Mouse (Mus musculus): Measurements from ENCODE around the gene Ube2d2b.

Ube2d2b gene

GRCm38 (mm10) chr5:107829998-107830560 lies at the start of gene Ube2d2b:
Ube2d2b (plus strand) TSS chr5:107830099.
- no peak for DNase-seq (ENCODE audit: low spot score in 2 of 2)

- no peak for DNase-seq (ENCODE audit: low spot score in 2 of 2)
Observed at GRCm38 (mm10) chr5:107782360-107782759, 47.5 kb upstream of the Ube2d2b start.

DNA sequence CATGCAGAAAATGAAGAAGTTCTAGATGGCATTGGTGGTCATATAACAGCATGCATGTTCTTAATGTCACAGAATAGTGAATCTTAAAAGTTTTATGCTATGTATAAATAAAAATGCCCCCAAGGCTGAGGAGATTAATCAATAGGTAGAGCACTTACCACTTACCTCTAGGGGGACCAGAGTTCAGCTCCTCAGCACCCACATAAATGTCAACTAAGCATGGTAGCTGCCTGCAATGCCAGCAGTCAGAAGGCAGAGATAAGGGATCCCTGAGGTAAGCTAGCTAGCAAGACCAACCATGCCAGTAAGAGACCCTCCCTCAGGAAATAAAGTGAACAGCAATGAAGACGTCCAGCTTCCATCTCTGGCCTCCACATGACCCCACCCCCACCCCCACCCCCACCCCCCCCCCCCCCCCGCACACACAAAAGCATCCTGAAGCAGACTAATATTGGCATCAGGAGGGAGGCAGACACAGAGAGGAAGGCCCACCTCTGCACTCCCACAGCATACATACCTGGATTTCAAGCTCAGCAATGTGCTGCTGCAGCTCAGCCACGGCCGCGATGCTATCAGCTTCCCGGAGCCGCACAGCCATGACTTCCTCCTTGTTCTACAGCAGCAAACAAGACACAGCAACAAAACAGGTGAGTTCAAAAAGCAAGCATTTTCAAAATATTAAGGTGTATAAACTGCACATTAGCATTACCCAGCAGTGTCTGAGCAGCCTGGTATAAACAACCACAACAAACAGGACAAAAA lies 42.0 kb upstream of the Ube2d2b start:
- no peak for DNase-seq (ENCODE audit: low spot score in 2 of 2)

DNA sequence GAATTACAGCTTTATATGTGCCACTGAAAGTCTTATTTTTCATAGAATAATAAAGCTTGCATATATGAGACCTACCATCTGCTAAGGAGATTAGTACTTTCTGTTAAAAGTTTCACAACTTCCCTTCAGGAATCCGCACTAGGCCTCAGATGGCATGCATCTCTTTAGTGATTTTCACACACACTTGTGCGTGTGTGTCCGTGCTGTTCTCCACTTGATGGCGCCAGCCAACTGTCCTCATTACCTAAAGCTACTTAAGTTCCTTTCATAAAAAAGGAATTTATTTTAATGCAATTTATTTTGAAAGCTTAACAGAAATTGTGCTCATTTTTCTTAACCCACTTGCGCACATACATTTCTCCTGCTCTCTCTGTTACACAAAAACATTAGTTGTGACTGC lies 40.4 kb upstream of the Ube2d2b start:
- DNase-seq (ENCODE audit: low spot score in 2 of 2), result no peak

DNA sequence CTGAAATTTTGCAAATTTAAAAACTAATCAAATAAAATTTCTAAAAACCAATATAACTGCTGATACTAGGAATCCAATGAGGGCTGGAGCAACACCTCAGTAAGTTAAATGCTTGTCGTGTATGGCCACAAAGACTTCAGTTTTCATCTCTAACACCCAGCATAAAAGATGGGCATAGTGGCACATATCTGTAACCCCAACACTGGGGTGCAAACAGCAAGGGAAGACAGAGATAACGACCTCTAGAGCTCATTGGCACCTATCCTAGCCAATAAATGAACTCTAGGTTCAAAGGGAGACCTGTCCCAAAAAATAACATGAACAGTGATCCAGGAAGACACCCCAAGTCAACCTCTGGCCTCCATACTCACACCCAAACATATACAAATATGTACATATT lies 37.9 kb upstream of the Ube2d2b start:
- no peak for DNase-seq (ENCODE audit: low spot score in 2 of 2)

DNA sequence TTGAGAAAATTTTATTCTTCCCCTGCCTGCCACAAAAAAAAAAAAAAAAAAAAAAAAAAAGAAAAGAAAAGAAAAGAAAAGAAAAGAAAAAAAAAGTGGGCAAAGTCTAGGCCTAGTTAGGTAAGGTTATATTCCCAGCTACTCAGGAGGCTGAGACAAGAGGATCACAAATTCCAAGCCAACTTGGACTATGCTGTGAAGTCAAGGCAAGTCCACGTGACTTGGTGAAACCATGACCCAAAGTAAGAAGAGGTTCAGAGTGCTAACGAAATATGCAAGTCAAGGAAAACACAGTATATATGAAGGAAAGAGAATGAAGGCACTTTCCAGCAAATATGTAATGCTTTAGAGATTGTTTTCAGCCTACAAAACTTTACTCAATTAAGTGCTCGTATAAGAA lies 37.4 kb upstream of the Ube2d2b start:
- DNase-seq (ENCODE audit: low spot score in 2 of 2), result no peak

DNA sequence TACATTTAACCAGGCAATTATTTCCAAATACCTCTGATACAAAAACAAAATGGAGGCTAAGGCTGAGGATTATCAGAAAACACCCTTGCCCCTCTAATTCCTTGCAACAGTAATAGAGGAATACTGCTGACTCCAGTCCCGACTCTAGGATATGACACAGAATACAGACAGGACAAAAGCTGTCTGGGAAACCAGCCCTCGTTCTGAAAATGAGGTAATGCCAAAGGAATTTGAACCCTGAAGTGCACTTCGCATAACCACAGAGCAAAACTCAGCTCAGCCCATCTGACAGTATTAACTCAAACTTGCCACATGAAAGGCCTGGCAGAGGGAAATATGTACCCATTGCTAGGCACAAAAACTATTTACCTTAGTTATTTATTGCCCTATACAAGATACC lies 36.6 kb upstream of the Ube2d2b start:
- DNase-seq (ENCODE audit: low spot score in 2 of 2), result no peak

GRCm38 (mm10) chr5:107793927-107794326 lies 36.0 kb upstream of the Ube2d2b start:
- no peak for DNase-seq (ENCODE audit: low spot score in 2 of 2)

GRCm38 (mm10) chr5:107798290-107798689 lies 31.6 kb upstream of the Ube2d2b start:
- no peak for DNase-seq (ENCODE audit: low spot score in 2 of 2)

- DNase-seq (ENCODE audit: low spot score in 2 of 2), result no peak
Observed at GRCm38 (mm10) chr5:107801234-107801633, 28.7 kb upstream of the Ube2d2b start.

GRCm38 (mm10) chr5:107802621-107803020 lies 27.3 kb upstream of the Ube2d2b start:
- no peak for DNase-seq (ENCODE audit: low spot score in 2 of 2)

DNA sequence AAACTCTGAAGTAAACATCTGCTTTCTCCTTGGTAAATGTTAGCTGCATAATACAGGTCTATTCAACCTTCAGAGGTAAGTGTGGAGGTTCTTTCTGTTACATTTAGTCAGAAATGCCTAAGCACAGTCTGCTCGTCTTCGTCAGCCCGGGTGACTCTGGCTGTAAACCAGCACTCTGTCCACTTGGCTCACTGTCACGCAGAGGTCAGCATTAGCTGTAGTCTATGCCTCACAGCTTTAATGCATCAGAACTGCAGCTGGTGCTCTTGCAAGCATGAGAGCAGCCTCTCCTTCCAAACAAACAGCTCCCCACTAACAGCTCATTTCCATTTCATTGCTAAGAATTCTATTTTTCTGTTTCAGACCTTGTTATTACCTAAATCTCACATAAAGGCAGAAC lies 22.4 kb upstream of the Ube2d2b start:
- DNase-seq (ENCODE audit: low spot score in 2 of 2), result no peak

DNA sequence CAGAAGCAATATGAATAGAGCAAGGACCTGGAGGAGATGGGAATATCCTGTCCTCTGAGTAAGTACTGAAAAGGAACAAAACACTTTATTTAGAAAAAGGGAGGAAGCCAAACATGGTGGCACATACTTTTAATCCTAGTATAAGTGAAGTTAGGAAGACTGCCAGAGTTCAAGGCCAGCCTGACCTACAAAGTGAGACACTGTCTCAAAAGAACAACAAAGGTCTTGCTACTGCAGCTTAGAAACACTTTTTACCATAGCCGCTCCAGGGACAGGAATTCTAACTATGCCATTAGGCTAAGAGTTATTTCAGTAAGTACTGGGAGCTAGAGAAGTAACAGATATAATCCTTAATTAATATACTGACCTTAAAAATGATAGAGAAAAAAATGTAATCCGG lies 15.2 kb upstream of the Ube2d2b start:
- DNase-seq (ENCODE audit: low spot score in 2 of 2), result no peak

DNA sequence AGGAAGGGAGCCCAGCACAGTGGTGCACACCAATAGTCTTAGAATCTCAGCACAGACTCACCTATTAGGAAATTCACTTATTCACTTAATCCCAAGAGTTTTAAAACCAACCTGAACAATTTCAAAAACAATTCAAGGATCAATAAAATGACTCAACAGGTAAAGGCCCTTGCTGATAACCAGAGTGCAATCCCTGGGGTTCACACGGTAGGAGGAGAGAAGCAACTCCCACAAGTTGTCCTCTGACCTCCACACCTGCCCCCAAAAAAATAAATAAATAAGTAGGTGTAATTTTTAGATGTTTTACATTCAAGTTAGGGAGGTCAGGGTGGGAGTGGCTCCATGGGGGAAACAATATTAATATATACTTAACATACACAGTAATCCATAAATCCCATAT lies 7.4 kb upstream of the Ube2d2b start:
- no peak for DNase-seq (ENCODE audit: low spot score in 2 of 2)

DNA sequence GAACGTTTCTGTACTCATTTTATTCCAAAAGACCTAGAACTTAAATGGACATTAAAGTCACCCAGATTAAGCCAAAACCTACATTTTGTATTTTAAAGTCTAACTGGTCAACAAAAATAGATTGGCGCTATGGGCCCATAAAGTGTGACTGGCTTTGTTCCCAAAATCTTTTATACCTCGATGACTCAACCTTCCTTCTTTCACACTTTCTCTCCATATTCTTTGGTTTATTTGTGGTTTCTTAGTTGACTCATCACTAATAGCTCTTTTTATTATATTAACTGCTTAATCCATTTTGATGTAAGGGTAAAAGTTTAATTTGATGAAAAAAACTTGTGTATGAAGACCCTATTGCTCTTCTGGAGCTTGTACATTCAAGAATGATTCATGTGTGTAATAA lies 1.5 kb downstream of the Ube2d2b start:
- no peak for DNase-seq (ENCODE audit: low spot score in 2 of 2)

- DNase-seq (ENCODE audit: low spot score in 2 of 2), result no peak
Observed at GRCm38 (mm10) chr5:107834287-107834686, 4.4 kb downstream of the Ube2d2b start.

GRCm38 (mm10) chr5:107838891-107839644 lies 9.2 kb downstream of the Ube2d2b start:
- no peak for DNase-seq (ENCODE audit: low spot score in 2 of 2)

DNA sequence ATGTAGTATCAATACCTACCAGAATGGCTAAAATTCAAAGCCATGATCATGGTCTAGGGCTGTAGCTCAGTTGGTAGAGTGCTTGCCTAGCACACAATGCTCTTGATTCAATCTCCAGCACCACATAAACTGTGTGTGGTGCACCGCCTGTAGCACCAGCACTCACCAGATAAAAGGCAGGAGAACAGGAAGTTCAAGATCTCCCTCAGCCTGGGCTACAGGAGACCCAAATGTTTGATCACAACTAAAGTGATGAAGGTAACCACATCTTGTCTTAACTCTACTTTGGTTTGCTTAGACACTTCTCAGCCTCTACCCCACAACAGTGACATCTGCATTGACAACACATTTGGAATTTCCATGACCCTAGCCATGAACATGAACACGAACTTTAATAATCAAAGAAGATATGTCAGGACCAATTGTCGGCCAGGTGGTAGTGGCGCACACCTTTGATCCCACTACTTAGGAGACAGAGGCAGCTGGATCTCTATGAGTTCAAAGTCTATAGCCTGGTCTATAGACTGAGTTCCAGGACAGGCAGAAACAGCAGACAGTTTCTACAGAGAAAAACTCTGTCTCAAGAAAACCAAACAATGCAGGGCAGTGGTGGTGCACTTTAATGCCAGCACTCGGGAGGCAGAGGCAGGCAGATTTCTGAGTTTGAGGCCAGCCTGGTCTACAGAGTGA lies 10.8 kb downstream of the Ube2d2b start:
- DNase-seq (ENCODE audit: low spot score in 2 of 2), result no peak

- DNase-seq (ENCODE audit: low spot score in 2 of 2), result peak in 1 of 2 experiments; percentile 39
Observed at GRCm38 (mm10) chr5:107847349-107847748, 17.4 kb downstream of the Ube2d2b start.

- no peak for DNase-seq (ENCODE audit: low spot score in 2 of 2)
Observed at GRCm38 (mm10) chr5:107847817-107848216, 17.9 kb downstream of the Ube2d2b start.

GRCm38 (mm10) chr5:107848964-107849363 lies 19.1 kb downstream of the Ube2d2b start:
- no peak for DNase-seq (ENCODE audit: low spot score in 2 of 2)

DNA sequence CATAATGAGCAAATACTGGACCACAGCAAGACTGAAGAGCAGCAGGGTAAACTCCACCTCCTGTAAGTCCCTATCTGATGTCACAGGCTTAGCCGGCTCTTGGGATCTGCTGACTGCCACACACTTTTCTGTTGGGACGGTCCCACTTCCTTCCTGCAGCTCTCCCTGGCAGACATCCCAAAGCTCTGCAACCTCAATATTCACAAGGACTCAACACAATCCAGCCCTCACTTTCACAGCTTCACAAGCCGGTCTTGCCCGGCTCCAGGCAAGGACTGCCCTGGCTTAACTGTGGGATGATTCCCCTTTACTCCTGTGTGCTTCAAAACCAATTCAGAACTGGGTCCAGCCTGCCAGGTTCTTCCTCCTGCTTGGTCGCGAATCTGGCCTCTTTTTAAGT lies 23.9 kb downstream of the Ube2d2b start:
- peak in 1 of 2 experiments; percentile 7 for DNase-seq (ENCODE audit: low spot score in 2 of 2)

Measured in cerebellum, postnatal 4 days (tissue).